Mouse (Mus musculus) lung, adult 2 months (tissue): ENCODE measurements at regions not wholly inside any gene's neighbourhood (a gene's known extent, or its start where the extent isn't known, plus 50 kb on each side); places are given as distances from the start of the nearest gene placed in this dataset.

Source experiments
- CTCF ChIP-seq: fragments of 200-500 bp; IDR thresholded peaks from 2 replicates; pipeline ENCODE4 v1.5.1; 2011; ENCODE audit warnings: mild to moderate bottlenecking, low read length, control low read depth; ENCODE audit not compliant: insufficient read depth
- POLR2A ChIP-seq: fragments of 200-500 bp; IDR thresholded peaks from 2 replicates; pipeline ENCODE4 v1.6.1; 2011; ENCODE audit warnings: low read depth, mild to moderate bottlenecking, control low read depth, low read length, borderline replicate concordance; ENCODE audit errors: extremely low read depth

DNA sequence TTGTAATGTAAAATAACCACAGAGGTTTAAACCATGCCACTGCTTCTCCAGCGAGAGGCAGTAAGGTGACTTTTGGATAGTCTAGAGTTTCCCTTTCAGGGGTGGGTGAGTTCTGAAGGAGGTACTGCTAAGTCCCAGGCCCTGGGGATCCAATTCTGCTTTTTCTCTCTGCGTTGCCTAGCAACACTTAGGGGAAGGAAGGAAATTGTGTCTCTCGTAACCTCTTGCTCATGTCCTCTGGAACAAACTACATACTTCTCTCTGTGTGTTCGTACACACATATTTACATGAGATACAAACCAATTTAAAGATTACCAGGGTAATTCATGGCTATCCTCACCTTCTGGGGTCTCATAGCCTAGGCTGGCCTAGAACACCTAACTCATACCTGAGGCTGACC lies 118.7 kb upstream of the Mrps10 start:
- TF ChIP-seq POLR2A (no peak), CTCF (no peak)
